Mouse (Mus musculus) ES-E14 (cell line): ENCODE data around the gene 2610318N02Rik.

Experiments
- CHD2 ChIP-seq: IDR thresholded peaks from 2 replicates; pipeline ENCODE4 v1.6.1; 2014; ENCODE audit warnings: mild to moderate bottlenecking, low read depth, low read length, inconsistent platforms
- HCFC1 ChIP-seq: IDR thresholded peaks from 2 replicates; pipeline ENCODE4 v1.6.1; 2012; ENCODE audit warnings: low read length, inconsistent platforms, borderline replicate concordance; ENCODE audit not compliant: insufficient read depth
- MAFK ChIP-seq: IDR thresholded peaks from 2 replicates; pipeline ENCODE4 v1.6.1; 2014; ENCODE audit warnings: mild to moderate bottlenecking, low read depth, low read length, inconsistent platforms; ENCODE audit not compliant: insufficient read depth
- ZC3H11A ChIP-seq: IDR thresholded peaks from 2 replicates; pipeline ENCODE4 v1.6.1; 2012; ENCODE audit warnings: low read depth, mild to moderate bottlenecking, inconsistent platforms, low read length, borderline replicate concordance

DNA sequence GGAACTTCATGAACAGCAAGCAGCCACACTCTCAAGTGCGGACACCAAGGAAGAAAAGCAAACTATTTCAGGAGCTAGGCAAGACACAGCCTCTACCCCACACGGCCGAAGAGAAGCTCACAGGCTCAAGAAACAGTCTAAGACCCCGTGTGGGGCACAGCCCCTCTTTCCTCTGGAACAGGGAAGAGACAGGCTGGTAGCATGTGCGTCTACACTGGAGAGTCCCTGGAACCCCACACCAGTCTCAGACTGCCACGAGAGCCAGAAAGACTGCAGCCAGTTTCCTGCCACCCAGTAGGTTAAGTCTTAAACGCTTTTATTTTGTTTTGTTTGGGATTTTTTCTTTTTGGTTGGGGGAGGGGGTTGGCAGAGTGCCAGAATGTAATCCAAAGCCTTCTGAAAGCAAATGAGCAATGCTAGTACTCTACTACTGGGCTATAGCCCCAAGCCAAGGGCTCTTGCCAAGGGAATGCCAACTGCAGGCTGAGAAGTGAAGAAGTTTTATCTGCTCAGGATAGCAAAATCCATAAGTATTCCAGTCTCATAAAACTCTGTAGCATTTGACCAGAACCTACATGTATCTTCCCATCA is 22.2 kb downstream of the 2610318N02Rik start:
- TF ChIP-seq MAFK (no peak), ZC3H11A (no peak), CHD2 (no peak), HCFC1 (no peak)
